Mouse (Mus musculus) c-Kit-negative CD71-positive TER-119-positive erythroid progenitor cells, embryonic 14.5 days (primary cell): ENCODE data around the gene Vstm4.
A peak's percentile ranks its signal among the peaks of the same experiment; 100 is the strongest.

Experiments
- DNase-seq: peaks from one replicate; pipeline ENCODE4 v3.0.0-alpha.2; 2013; ENCODE audit warnings: low read depth, low spot score

Gene Vstm4

DNA sequence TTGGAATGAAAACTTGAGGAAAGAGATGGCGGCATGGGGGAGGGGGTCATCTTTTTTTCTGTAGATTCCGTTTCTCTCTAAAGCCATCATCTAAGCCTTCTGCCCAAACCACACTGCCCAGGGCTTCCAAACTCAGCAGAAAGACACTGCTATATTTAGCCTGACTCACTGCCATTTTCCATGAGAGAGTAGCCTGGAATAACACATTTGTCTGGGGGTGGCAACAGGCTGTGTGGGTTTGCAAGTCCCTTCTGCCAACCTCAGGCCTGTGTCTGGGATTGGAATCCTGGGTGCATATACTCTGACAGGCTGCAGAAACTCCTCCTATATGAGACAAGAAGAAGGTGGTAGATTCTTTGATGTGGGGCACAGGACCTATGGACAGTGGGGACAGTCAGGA, 91.0 kb downstream of the Vstm4 start:
- no peak for DNase-seq

GRCm38 (mm10) chr14:32950312-32951301, 94.1 kb downstream of the Vstm4 start:
- DNase-seq, result no peak

- no peak for DNase-seq
These were observed 99.9 kb downstream of the Vstm4 start for GRCm38 (mm10) chr14:32956486-32956885.

DNA sequence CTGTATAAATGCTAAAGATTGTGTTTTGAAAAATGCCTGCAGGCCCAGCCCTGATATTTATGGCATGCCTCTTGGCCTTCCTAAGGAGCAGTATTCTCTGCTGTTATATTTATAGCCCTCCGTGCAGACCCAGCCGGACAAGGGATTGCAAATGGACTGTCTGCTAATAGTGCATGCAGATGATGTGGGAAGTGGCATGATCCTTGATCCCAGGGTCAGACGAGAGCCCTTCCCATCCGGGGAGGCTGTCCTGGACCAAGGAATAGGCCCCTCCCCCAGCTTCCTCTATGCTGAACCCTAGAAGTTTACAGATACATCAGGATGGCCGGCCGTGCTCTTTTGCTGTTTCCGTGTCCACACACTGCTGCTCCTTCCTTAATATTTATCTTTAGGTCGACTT, 102.1 kb downstream of the Vstm4 start:
- no peak for DNase-seq

GRCm38 (mm10) chr14:32960481-32960880, 103.9 kb downstream of the Vstm4 start:
- DNase-seq, result peak; percentile 5

GRCm38 (mm10) chr14:32964742-32965141, 108.2 kb downstream of the Vstm4 start:
- DNase-seq, result no peak

DNA sequence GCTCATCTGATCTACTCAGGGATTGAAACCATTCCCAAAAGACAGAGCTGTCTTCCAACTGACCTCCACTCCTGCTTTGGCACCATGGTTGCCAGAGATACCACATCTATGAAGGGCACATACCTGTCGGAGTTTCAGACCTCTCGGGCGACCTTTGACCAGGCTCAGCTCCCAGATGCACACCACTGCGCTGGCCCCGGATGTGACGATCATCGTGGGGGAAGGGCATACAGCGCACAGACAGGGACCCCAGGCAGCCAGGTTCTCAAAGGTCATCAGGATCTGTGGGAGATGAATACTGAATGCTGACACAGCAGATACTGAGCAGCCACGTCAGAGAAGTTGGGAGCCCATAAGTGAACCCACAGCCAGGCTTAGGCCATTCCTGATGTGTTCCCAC, 114.1 kb downstream of the Vstm4 start:
- no peak for DNase-seq

DNA sequence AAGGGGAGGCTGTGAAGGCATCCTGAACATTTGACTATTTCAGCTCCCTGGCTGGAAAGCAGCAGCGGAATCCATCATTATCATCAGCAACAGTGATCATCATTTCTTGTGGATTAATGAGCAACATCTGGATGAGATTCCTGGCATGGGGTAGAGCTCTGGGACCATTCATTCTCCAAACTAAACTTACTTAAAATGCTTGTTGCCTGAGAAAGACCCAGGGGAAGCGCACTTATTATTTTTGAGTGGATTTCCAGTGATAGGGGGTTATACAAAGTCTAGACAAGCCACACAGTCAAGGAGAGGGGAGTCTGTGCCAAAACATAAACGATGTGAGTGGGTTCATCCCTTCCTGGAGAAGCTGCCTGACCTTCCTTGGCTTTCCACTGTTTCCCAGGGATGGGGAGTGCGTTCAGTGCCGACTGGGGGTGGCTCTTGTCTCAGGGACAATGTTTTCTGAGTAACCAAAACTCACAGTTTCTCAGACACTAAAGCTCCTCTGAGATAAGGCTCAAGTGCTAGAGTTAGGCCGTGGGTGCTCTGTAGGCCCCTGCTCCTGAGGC, 127.7 kb downstream of the Vstm4 start:
- no peak for DNase-seq

- DNase-seq, result no peak
These were observed 130.1 kb downstream of the Vstm4 start for GRCm38 (mm10) chr14:32986659-32987058.
